Mouse (Mus musculus) central nervous system, embryonic 11.5 days (tissue): ENCODE measurements around the gene Npc2. TPM values are rescaled to one million over a fixed set of nuclear protein-coding genes. Genes with fewer than 3 reads are reported as not detected.

Experiments used
- polyA plus RNA-seq: library from polyadenylated mRNA; depleted of rRNA; stranded (reverse); fragments of >200 nt; gene quantifications from 2 replicates; pipeline ENCODE4 v1.2.3, GENCODE M21; 2012; rRNA removed

Gene Npc2
- polyA plus RNA-seq: 68.1 and 84.8 TPM in 2 replicates

GRCm38 (mm10) chr12:84772726-84773441 lies at the start of gene Npc2, which contains the start of gene Isca2:
Gene Npc2, minus strand, starts transcription at chr12:84773152.
Gene Isca2, plus strand, starts transcription at chr12:84773251.

Other genes starting within 250 kb of the Npc2 start
- 2.1 and 3.1 TPM in 2 replicates for gene Vsx2, start 203.4 kb downstream of the Npc2 start, polyA plus RNA-seq
- 18.9 and 22.3 TPM in 2 replicates for gene Abcd4, start 155.7 kb downstream of the Npc2 start, polyA plus RNA-seq
- not detected in 2 replicates for gene Vrtn, start 132.1 kb downstream of the Npc2 start, polyA plus RNA-seq
- 0.48 and 0.55 TPM in 2 replicates for gene Syndig1l, start 74.3 kb downstream of the Npc2 start, polyA plus RNA-seq
- 84.7 and 103 TPM in 2 replicates for gene Isca2, start 99 bp upstream of the Npc2 start, polyA plus RNA-seq
- gene Ltbp2, start 103.4 kb upstream of the Npc2 start, polyA plus RNA-seq: 0.32 and 0.73 TPM in 2 replicates
- gene Fcf1, start 197.7 kb upstream of the Npc2 start, polyA plus RNA-seq: 184 and 232 TPM in 2 replicates
- 23.6 and 33.2 TPM in 2 replicates for gene Arel1, start 197.7 kb upstream of the Npc2 start, polyA plus RNA-seq
- gene Ylpm1, start 223.2 kb upstream of the Npc2 start, polyA plus RNA-seq: 58.6 and 94.2 TPM in 2 replicates